Mouse (Mus musculus) hematopoietic multipotent progenitor cell, adult 10-12 weeks (in vitro differentiated cells): Measurements from ENCODE around the gene Taf7l. TPM values are rescaled to one million over a fixed set of nuclear protein-coding genes. Genes with fewer than 3 reads are reported as not detected.

Source experiments
- polyA plus RNA-seq: library from polyadenylated mRNA; stranded (reverse); fragments of >175 nt; gene quantifications from 2 replicates; pipeline ENCODE4 v1.2.3, GENCODE M21; 2012; ENCODE audit warnings: low replicate concordance

The Taf7l gene
- polyA plus RNA-seq: not detected in 2 replicates

GRCm38 (mm10) chrX:134476290-134476689 is at the start of gene Taf7l:
Taf7l (minus strand) TSS chrX:134476490.

Other genes with a start within 250 kb of the Taf7l start
- 1.4 and 1.9 TPM in 2 replicates for gene Trmt2b, start 199.5 kb downstream of the Taf7l start, polyA plus RNA-seq
- 0.29 TPM in 1 of 2 replicates, not detected in the other for gene Tmem35a, start 181.3 kb downstream of the Taf7l start, polyA plus RNA-seq
- 0.03 and 0.36 TPM in 2 replicates for gene Cenpi, start 168.4 kb downstream of the Taf7l start, polyA plus RNA-seq
- gene Drp2, start 71.9 kb downstream of the Taf7l start, polyA plus RNA-seq: 0.09 TPM in 1 of 2 replicates, not detected in the other
- gene Timm8a1, start 65.4 kb upstream of the Taf7l start, polyA plus RNA-seq: 0.64 and 2.6 TPM in 2 replicates
- gene Btk, start 107.1 kb upstream of the Taf7l start, polyA plus RNA-seq: 12.9 and 18.0 TPM in 2 replicates
- 33.0 and 129 TPM in 2 replicates for gene Rpl36a, start 109.2 kb upstream of the Taf7l start, polyA plus RNA-seq
- gene Gla, start 124.6 kb upstream of the Taf7l start, polyA plus RNA-seq: 0.31 and 0.34 TPM in 2 replicates
- gene Hnrnph2, start 124.7 kb upstream of the Taf7l start, polyA plus RNA-seq: 5.0 and 18.8 TPM in 2 replicates
- 0.62 and 1.2 TPM in 2 replicates for gene Armcx4, start 210.0 kb upstream of the Taf7l start, polyA plus RNA-seq
- gene Armcx1, start 241.5 kb upstream of the Taf7l start, polyA plus RNA-seq: 0.43 TPM in 1 of 2 replicates, not detected in the other